In genomic region chr5:145167306-145167661, GRCm38 (mm10) we compare ENCODE assay signal across 7 mouse cellular contexts. TPM values are rescaled to one million over a fixed set of nuclear protein-coding genes. Genes with fewer than 3 reads are reported as not detected.
DNase-seq lines count a peak whose midpoint lies in the region; ATAC-seq and TF ChIP-seq lines count a peak whose summit lies in the region.

No protein-coding gene starts in this region.

- no peak for TF ChIP-seq CTCF in lung, postnatal 0 days (IDR thresholded peaks at IDR 0.05)

- no peak for TF ChIP-seq EP300 in lung, postnatal 0 days (IDR thresholded peaks at IDR 0.05)

- H3K4me2 ChIP-seq in lung, postnatal 0 days (replicated peaks; ENCODE audit: low read depth, low read length) = peak overlapping the region; percentile 80
- peak overlapping the region; percentile 70 for H3K4me2 ChIP-seq in limb, embryonic 14.5 days (replicated peaks; ENCODE audit: low read depth, low read length, severe bottlenecking)
- H3K4me2 ChIP-seq in stomach, embryonic 15.5 days = peak overlapping the region; percentile 76

- no peaks in the 10 kb centered on the region for H3K27me3 ChIP-seq in lung, postnatal 0 days (replicated peaks; ENCODE audit: insufficient read depth, low read length)
- H3K27me3 ChIP-seq in forebrain, embryonic 10.5 days (ENCODE audit: poor library complexity, severe bottlenecking) = no peaks in the 10 kb centered on the region
- H3K27me3 ChIP-seq in limb, embryonic 14.5 days (ENCODE audit: control insufficient read depth, insufficient read depth, low read length) = no peaks in the 10 kb centered on the region
- no peaks in the 10 kb centered on the region for H3K27me3 ChIP-seq in stomach, embryonic 15.5 days (replicated peaks)

- peak; percentile 44 for DNase-seq in lung, postnatal 0 days (ENCODE audit: low spot score)
- DNase-seq in lung, adult 18-20 months = no peak
- DNase-seq in forebrain, embryonic 10.5 days (ENCODE audit: extremely low spot score, low spot score) = no peak
- DNase-seq in limb, embryonic 14.5 days (ENCODE audit: low spot score) = peak; percentile 15
- no peak for DNase-seq in natural killer cell, adult 2 months (ENCODE audit: low spot score in 2 of 2)
- no peak for DNase-seq in frontal cortex, postnatal 25 days (ENCODE audit: low spot score in 2 of 2)

- H3K9ac ChIP-seq in lung, postnatal 0 days (replicated peaks; ENCODE audit: low read depth) = peak overlapping the region; percentile 97
- H3K9ac ChIP-seq in limb, embryonic 14.5 days (ENCODE audit: low read depth, low read length, severe bottlenecking) = peak overlapping the region; percentile 91
- H3K9ac ChIP-seq in stomach, embryonic 15.5 days = peak overlapping the region; percentile 84

- H3K4me3 ChIP-seq in lung, postnatal 0 days (ENCODE audit: low read depth, low read length) = peak overlapping the region; percentile 93
- peak overlapping the region; percentile 89 for H3K4me3 ChIP-seq in forebrain, embryonic 10.5 days
- H3K4me3 ChIP-seq in limb, embryonic 14.5 days (replicated peaks; ENCODE audit: low read length) = peak overlapping the region; percentile 90
- peak overlapping the region; percentile 95 for H3K4me3 ChIP-seq in stomach, embryonic 15.5 days (replicated peaks)

- peaks cover 7% of the 10 kb centered on the region for H3K4me1 ChIP-seq in lung, postnatal 0 days (ENCODE audit: insufficient read depth, low read depth, low read length)
- peaks cover 25% of the 10 kb centered on the region for H3K4me1 ChIP-seq in forebrain, embryonic 10.5 days
- H3K4me1 ChIP-seq in limb, embryonic 14.5 days (ENCODE audit: control insufficient read depth, insufficient read depth, low read length) = peaks cover 14% of the 10 kb centered on the region
- H3K4me1 ChIP-seq in stomach, embryonic 15.5 days = peaks cover 14% of the 10 kb centered on the region; the same call in 1 of the 2 replicates

- H3K9me3 ChIP-seq in lung, postnatal 0 days (ENCODE audit: low read length) = no peaks in the 10 kb centered on the region
- no peaks in the 10 kb centered on the region for H3K9me3 ChIP-seq in forebrain, embryonic 10.5 days
- H3K9me3 ChIP-seq in limb, embryonic 14.5 days (ENCODE audit: control insufficient read depth, low read length) = no peaks in the 10 kb centered on the region
- no peaks in the 10 kb centered on the region for H3K9me3 ChIP-seq in stomach, embryonic 15.5 days

- peak overlapping the region; percentile 92 for H3K27ac ChIP-seq in lung, postnatal 0 days (ENCODE audit: low read length)
- peak overlapping the region; percentile 93 for H3K27ac ChIP-seq in forebrain, embryonic 10.5 days
- peak overlapping the region; percentile 74 for H3K27ac ChIP-seq in limb, embryonic 14.5 days (replicated peaks; ENCODE audit: low read depth, low read length)
- peak overlapping the region; percentile 75 for H3K27ac ChIP-seq in stomach, embryonic 15.5 days

- no peak for TF ChIP-seq POLR2A in limb, embryonic 14.5 days (IDR thresholded peaks at IDR 0.05; ENCODE audit: borderline replicate concordance, extremely low read depth, insufficient read depth, insufficient read length)

- peaks cover 14% of the 10 kb centered on the region; the same call in 1 of the 2 replicates for H3K36me3 ChIP-seq in lung, postnatal 0 days (ENCODE audit: insufficient read depth, low read length)
- peaks cover 56% of the 10 kb centered on the region for H3K36me3 ChIP-seq in forebrain, embryonic 10.5 days (replicated peaks)
- peaks cover 50% of the 10 kb centered on the region for H3K36me3 ChIP-seq in limb, embryonic 14.5 days (ENCODE audit: control insufficient read depth, insufficient read depth, low read length)
- H3K36me3 ChIP-seq in stomach, embryonic 15.5 days = 0 out of 2 replicates have a peak, but pooled peaks cover 18% of the 10 kb centered on the region

- ATAC-seq in lung, postnatal 0 days = peak; percentile 6
- peak; percentile 41 for ATAC-seq in limb, embryonic 14.5 days (ENCODE audit: low FRiP score, low read depth)
- ATAC-seq in stomach, embryonic 15.5 days (ENCODE audit: insufficient read depth, low FRiP score, low read depth) = peak; percentile 2; the same call in 1 of the 2 replicates

- 3% methylated on average over 24 of the region's 28 CpGs for WGBS in lung, postnatal 0 days
- WGBS in forebrain, embryonic 10.5 days = 0% methylated on average over 28 of the region's 28 CpGs
- 0% methylated on average over 22 of the region's 28 CpGs for WGBS in limb, embryonic 14.5 days
- WGBS in stomach, embryonic 15.5 days = 0% methylated on average over 28 of the region's 28 CpGs

RNA-seq across cellular contexts. Expression of gene Cpsf4, which starts 0.3 kb away (rescaled TPM):
- 22.9 and 25.9 TPM in 2 replicates for polyA plus RNA-seq in lung, postnatal 0 days (2015; fragmentation: Nextera tagmentation; extraction: Ambion mirVana)
- 91.4 and 92.5 TPM in 2 replicates for polyA plus RNA-seq in forebrain, embryonic 10.5 days (2016; fragmentation: Nextera tagmentation; extraction: Ambion mirVana)
- 56.7 and 63.1 TPM in 2 replicates for polyA plus RNA-seq in limb, embryonic 14.5 days (2012; rRNA removed)
- polyA plus RNA-seq in limb, embryonic 14.5 days (2014; fragmentation: Nextera tagmentation; extraction: Ambion mirVana) = 25.2 and 29.2 TPM in 2 replicates
- polyA plus RNA-seq in stomach, embryonic 15.5 days (2015; fragmentation: Nextera tagmentation; extraction: Ambion mirVana) = 43.0 and 44.6 TPM in 2 replicates

RNA-seq across cellular contexts. Expression of gene Ptcd1, which starts 0.4 kb away (rescaled TPM):
- polyA plus RNA-seq in lung, postnatal 0 days (2015; fragmentation: Nextera tagmentation; extraction: Ambion mirVana) = 12.0 and 13.0 TPM in 2 replicates
- 17.5 and 18.9 TPM in 2 replicates for polyA plus RNA-seq in forebrain, embryonic 10.5 days (2016; fragmentation: Nextera tagmentation; extraction: Ambion mirVana)
- polyA plus RNA-seq in limb, embryonic 14.5 days (2012; rRNA removed) = 16.0 and 16.8 TPM in 2 replicates
- 15.9 and 16.4 TPM in 2 replicates for polyA plus RNA-seq in limb, embryonic 14.5 days (2014; fragmentation: Nextera tagmentation; extraction: Ambion mirVana)
- polyA plus RNA-seq in stomach, embryonic 15.5 days (2015; fragmentation: Nextera tagmentation; extraction: Ambion mirVana) = 13.7 and 13.9 TPM in 2 replicates

RNA-seq across cellular contexts. Expression of gene Atp5j2, which starts 24.6 kb away (rescaled TPM):
- polyA plus RNA-seq in lung, postnatal 0 days (2015; fragmentation: Nextera tagmentation; extraction: Ambion mirVana) = 374 and 396 TPM in 2 replicates
- polyA plus RNA-seq in forebrain, embryonic 10.5 days (2016; fragmentation: Nextera tagmentation; extraction: Ambion mirVana) = 508 and 509 TPM in 2 replicates
- 187 and 284 TPM in 2 replicates for polyA plus RNA-seq in limb, embryonic 14.5 days (2012; rRNA removed)
- polyA plus RNA-seq in limb, embryonic 14.5 days (2014; fragmentation: Nextera tagmentation; extraction: Ambion mirVana) = 519 and 568 TPM in 2 replicates
- polyA plus RNA-seq in stomach, embryonic 15.5 days (2015; fragmentation: Nextera tagmentation; extraction: Ambion mirVana) = 678 and 770 TPM in 2 replicates

RNA-seq across cellular contexts. Expression of gene Bud31, which starts 27.1 kb away (rescaled TPM):
- polyA plus RNA-seq in lung, postnatal 0 days (2015; fragmentation: Nextera tagmentation; extraction: Ambion mirVana) = 152 TPM in 2 replicates
- polyA plus RNA-seq in forebrain, embryonic 10.5 days (2016; fragmentation: Nextera tagmentation; extraction: Ambion mirVana) = 250 and 253 TPM in 2 replicates
- 116 and 147 TPM in 2 replicates for polyA plus RNA-seq in limb, embryonic 14.5 days (2012; rRNA removed)
- 191 and 197 TPM in 2 replicates for polyA plus RNA-seq in limb, embryonic 14.5 days (2014; fragmentation: Nextera tagmentation; extraction: Ambion mirVana)
- polyA plus RNA-seq in stomach, embryonic 15.5 days (2015; fragmentation: Nextera tagmentation; extraction: Ambion mirVana) = 175 TPM in 2 replicates

RNA-seq across cellular contexts. Expression of gene Pdap1, which starts 27.2 kb away (rescaled TPM):
- polyA plus RNA-seq in lung, postnatal 0 days (2015; fragmentation: Nextera tagmentation; extraction: Ambion mirVana) = 47.9 and 51.1 TPM in 2 replicates
- polyA plus RNA-seq in forebrain, embryonic 10.5 days (2016; fragmentation: Nextera tagmentation; extraction: Ambion mirVana) = 148 and 151 TPM in 2 replicates
- polyA plus RNA-seq in limb, embryonic 14.5 days (2012; rRNA removed) = 60.3 and 114 TPM in 2 replicates
- 91.5 and 99.3 TPM in 2 replicates for polyA plus RNA-seq in limb, embryonic 14.5 days (2014; fragmentation: Nextera tagmentation; extraction: Ambion mirVana)
- polyA plus RNA-seq in stomach, embryonic 15.5 days (2015; fragmentation: Nextera tagmentation; extraction: Ambion mirVana) = 90.9 and 91.1 TPM in 2 replicates

Comparison
In these comparisons a context has a peak if more than half of its experiments do, and no peak if none do; other contexts are left out.
1. DNase-seq: peak in lung, postnatal 0 days (single experiment) and limb, embryonic 14.5 days (single experiment); none in lung, adult 18-20 months (0 of 2), forebrain, embryonic 10.5 days (single experiment), natural killer cell, adult 2 months (0 of 2) and frontal cortex, postnatal 25 days (0 of 2).
2. Peak in every context shown above with its lines, with median percentiles within 50 percentile points of each other: ATAC-seq, H3K27ac ChIP-seq, H3K4me2 ChIP-seq, H3K4me3 ChIP-seq and H3K9ac ChIP-seq.